Mouse (Mus musculus) lung, adult 2 months (tissue): ENCODE results near the gene Hoxa10.

ENCODE experiments used
- CTCF ChIP-seq: fragments of 200-500 bp; IDR thresholded peaks from 2 replicates; pipeline ENCODE4 v1.5.1; 2011; ENCODE audit warnings: mild to moderate bottlenecking, low read length, control low read depth; ENCODE audit not compliant: insufficient read depth
- POLR2A ChIP-seq: fragments of 200-500 bp; IDR thresholded peaks from 2 replicates; pipeline ENCODE4 v1.6.1; 2011; ENCODE audit warnings: low read depth, mild to moderate bottlenecking, control low read depth, low read length, borderline replicate concordance; ENCODE audit errors: extremely low read depth

GRCm38 (mm10) chr6:52218643-52219215 is 21.9 kb downstream of the Hoxa10 start:
- no peak for TF ChIP-seq CTCF
- no peak for TF ChIP-seq POLR2A
